8 mouse cellular contexts compared by ENCODE assay signal in genomic region chr1:183296465-183296864, GRCm38 (mm10). TPM values are rescaled to one million over a fixed set of nuclear protein-coding genes. Genes with fewer than 3 reads are reported as not detected.
DNase-seq lines count a peak whose midpoint lies in the region; ATAC-seq and TF ChIP-seq lines count a peak whose summit lies in the region.

TSS of gene Aida (plus strand) at chr1:183296590.

- H3K27me3 ChIP-seq in embryonic facial prominence, embryonic 10.5 days (replicated peaks; ENCODE audit: low read depth, poor library complexity, severe bottlenecking): no peaks in the 10 kb centered on the region
- H3K27me3 ChIP-seq in liver, embryonic 13.5 days: no peaks in the 10 kb centered on the region
- no peaks in the 10 kb centered on the region for H3K27me3 ChIP-seq in myocyte (ENCODE audit: control insufficient read depth, insufficient read depth, insufficient read length)

- H3ac ChIP-seq in myocyte (ENCODE audit: control insufficient read depth, insufficient read length): peak within 1 kb of the TSS; percentile 26

- H3K79me2 ChIP-seq in myocyte (ENCODE audit: control insufficient read depth, insufficient read depth): peaks cover 38% of the 10 kb centered on the region

- H3K36me3 ChIP-seq in embryonic facial prominence, embryonic 10.5 days (replicated peaks): peaks cover 26% of the 10 kb centered on the region
- H3K36me3 ChIP-seq in liver, embryonic 13.5 days: peaks cover 23% of the 10 kb centered on the region
- peaks cover 11% of the 10 kb centered on the region for H3K36me3 ChIP-seq in myocyte (ENCODE audit: control insufficient read depth, insufficient read depth)

- no peaks in the 10 kb centered on the region for H3K9me3 ChIP-seq in embryonic facial prominence, embryonic 10.5 days
- no peaks in the 10 kb centered on the region for H3K9me3 ChIP-seq in liver, embryonic 13.5 days (replicated peaks)

- no peak for DNase-seq in urinary bladder, adult 2 months (ENCODE audit: low spot score)
- no peak for DNase-seq in urinary bladder, postnatal 10 days (ENCODE audit: low spot score)
- peak; percentile 72 for DNase-seq in embryonic facial prominence, embryonic 10.5 days (ENCODE audit: low spot score)
- DNase-seq in heart, adult 8-10 months (ENCODE audit: low spot score): no peak
- peak; percentile 64 for DNase-seq in kidney, postnatal 14 days
- peak; percentile 32 for DNase-seq in liver, embryonic 13.5 days
- DNase-seq in thymus, postnatal 36 days: peak; percentile 76 to 87

- H3K27ac ChIP-seq in embryonic facial prominence, embryonic 10.5 days (replicated peaks): peak within 1 kb of the TSS; percentile 83
- peak within 1 kb of the TSS; percentile 82 for H3K27ac ChIP-seq in liver, embryonic 13.5 days

- peak; percentile 10 for ATAC-seq in liver, embryonic 13.5 days (ENCODE audit: low read depth)

- no peak for TF ChIP-seq POLR2A in myocyte (IDR thresholded peaks at IDR 0.05; ENCODE audit: insufficient read length, low read depth)

- under 1% methylated on average over 26 of the region's 26 CpGs for WGBS in embryonic facial prominence, embryonic 10.5 days
- 0% methylated on average over 26 of the region's 26 CpGs for WGBS in liver, embryonic 13.5 days (ENCODE audit: insufficient replicate concordance)

- H3K4me2 ChIP-seq in liver, embryonic 13.5 days: peak within 1 kb of the TSS; percentile 71
- H3K4me2 ChIP-seq in myocyte (ENCODE audit: low read depth): peak within 1 kb of the TSS; percentile 51

- 0 out of 2 replicates have a peak, but pooled peaks cover 4% of the 10 kb centered on the region for H3K4me1 ChIP-seq in embryonic facial prominence, embryonic 10.5 days
- H3K4me1 ChIP-seq in liver, embryonic 13.5 days (replicated peaks): peaks cover 7% of the 10 kb centered on the region; the same call in 1 of the 2 replicates

- peak within 1 kb of the TSS; percentile 62 for H3K4me3 ChIP-seq in embryonic facial prominence, embryonic 10.5 days
- H3K4me3 ChIP-seq in liver, embryonic 13.5 days (replicated peaks): peak within 1 kb of the TSS; percentile 66
- peak within 1 kb of the TSS; percentile 40 for H3K4me3 ChIP-seq in myocyte

- H3K9ac ChIP-seq in liver, embryonic 13.5 days: peak within 1 kb of the TSS; percentile 77

TF ChIP-seq in myocyte, 11 proteins besides CTCF, POLR2A, EP300 and RAD21:
- TF ChIP-seq CEBPB (IDR thresholded peaks at IDR 0.05; ENCODE audit: insufficient read depth, poor library complexity, severe bottlenecking): no peak
- TF ChIP-seq MAX (IDR thresholded peaks at IDR 0.05; ENCODE audit: low read depth): no peak
- TF ChIP-seq REST (IDR thresholded peaks at IDR 0.05; ENCODE audit: insufficient read depth, insufficient read length): no peak
- no peak for TF ChIP-seq E2F4 (IDR thresholded peaks at IDR 0.05; ENCODE audit: insufficient read depth)
- TF ChIP-seq MYOG (IDR thresholded peaks at IDR 0.05; ENCODE audit: control insufficient read depth in 1 of 3, insufficient read depth in 1 of 3, insufficient read length in 2 of 3, low read depth in 2 of 3): no peak
- no peak for TF ChIP-seq SRF (IDR thresholded peaks at IDR 0.05; ENCODE audit: control insufficient read depth, insufficient read length, low read depth)
- no peak for TF ChIP-seq MYOD1 (IDR thresholded peaks at IDR 0.05; ENCODE audit: control insufficient read depth in 1 of 3, insufficient read length in 2 of 3, low read depth in 2 of 3)
- TF ChIP-seq TCF12 (IDR thresholded peaks at IDR 0.05; ENCODE audit: insufficient read depth, poor library complexity, severe bottlenecking): no peak
- TF ChIP-seq POLR2AphosphoS2 (IDR thresholded peaks at IDR 0.05; ENCODE audit: insufficient read length, low read depth): no peak
- TF ChIP-seq TCF3 (IDR thresholded peaks at IDR 0.05; ENCODE audit: insufficient read length, low read depth): no peak
- no peak for TF ChIP-seq USF1 (IDR thresholded peaks at IDR 0.05; ENCODE audit: low read depth)
TF ChIP-seq in myocyte: peak in this region for 0.

RNA-seq across cellular contexts. Expression of gene Aida, which starts in this region (rescaled TPM):
- 67.5 and 70.7 TPM in 2 replicates for polyA plus RNA-seq in urinary bladder, adult 2 months (2012; rRNA removed)
- polyA plus RNA-seq in embryonic facial prominence, embryonic 10.5 days (2016; fragmentation: Nextera tagmentation; extraction: Ambion mirVana): 40.6 and 45.5 TPM in 2 replicates
- 10 to 100 TPM; 22.3 to 32.3 (median 28.5) TPM for total RNA-seq in heart, adult 8-10 months (2022)
- polyA plus RNA-seq in liver, embryonic 13.5 days (2015; fragmentation: Nextera tagmentation; extraction: Ambion mirVana): 21.3 and 24.5 TPM in 2 replicates
- 28.3 TPM for polyA plus RNA-seq in myocyte (2012; fragmentation: generic; extraction: Trizol)

Comparison
In these comparisons a context has a peak if more than half of its experiments do, and no peak if none do; other contexts are left out.
1. DNase-seq: peak in embryonic facial prominence, embryonic 10.5 days (single experiment), kidney, postnatal 14 days (single experiment), liver, embryonic 13.5 days (single experiment) and thymus, postnatal 36 days (2 of 2); none in urinary bladder, adult 2 months (single experiment), urinary bladder, postnatal 10 days (single experiment) and heart, adult 8-10 months (single experiment).
2. Peak in every context shown above with its lines, with median percentiles within 50 percentile points of each other: H3K4me3 ChIP-seq.